Mouse (Mus musculus) gonadal fat pad, adult 2 months (tissue): ENCODE results near the gene Kcnma1. TPM values are rescaled to one million over a fixed set of nuclear protein-coding genes. Genes with fewer than 3 reads are reported as not detected.

Experiments
- DNase-seq: peaks from one replicate; pipeline ENCODE4 v3.0.0-alpha.2; 2012; ENCODE audit warnings: low read depth
- polyA plus RNA-seq: library from polyadenylated mRNA; depleted of rRNA; stranded (reverse); fragments of >200 nt; gene quantifications from 2 replicates; pipeline ENCODE4 v1.2.3, GENCODE M21; 2012

Kcnma1 gene
- polyA plus RNA-seq, 1 experiment, result 6.0 TPM

DNA sequence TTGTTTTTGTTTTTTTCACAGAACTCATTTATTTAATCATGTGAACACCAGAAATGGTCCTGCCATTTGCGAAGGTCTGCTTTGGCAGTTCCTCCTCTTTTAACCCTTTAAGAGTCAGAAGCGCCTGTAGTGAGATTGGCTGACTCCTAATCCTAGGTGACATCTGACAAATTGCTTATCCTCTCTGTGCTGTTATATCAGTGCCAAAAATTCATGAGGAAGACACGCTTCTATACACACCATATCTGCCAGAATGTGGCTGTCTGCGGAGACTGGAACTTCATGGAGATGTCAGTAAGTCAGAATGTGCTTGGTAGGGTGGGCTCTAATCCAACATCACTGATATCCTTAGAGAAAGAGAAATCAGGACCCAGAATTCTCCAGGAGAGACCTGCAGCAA, 157.3 kb downstream of the Kcnma1 start:
- no peak for DNase-seq

DNA sequence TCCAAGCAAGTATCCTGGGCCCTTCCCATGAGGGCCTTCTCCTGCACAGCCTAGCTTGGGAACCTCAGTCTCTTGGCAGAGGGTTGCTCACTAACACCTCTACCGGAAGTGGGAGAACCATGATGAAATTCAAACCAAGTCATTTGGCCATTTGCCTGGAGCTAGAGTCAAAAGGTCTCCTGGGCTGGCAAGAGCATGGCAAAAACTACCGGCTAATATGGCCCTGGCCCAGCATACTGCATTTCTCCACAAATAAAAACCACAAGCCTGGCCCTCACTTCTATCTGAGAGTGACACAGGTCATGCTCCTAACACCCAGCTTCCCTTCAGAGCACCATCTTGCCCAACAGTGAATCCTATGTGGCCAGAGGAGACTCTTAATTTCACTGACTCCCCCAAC, 159.3 kb downstream of the Kcnma1 start:
- no peak for DNase-seq

DNA sequence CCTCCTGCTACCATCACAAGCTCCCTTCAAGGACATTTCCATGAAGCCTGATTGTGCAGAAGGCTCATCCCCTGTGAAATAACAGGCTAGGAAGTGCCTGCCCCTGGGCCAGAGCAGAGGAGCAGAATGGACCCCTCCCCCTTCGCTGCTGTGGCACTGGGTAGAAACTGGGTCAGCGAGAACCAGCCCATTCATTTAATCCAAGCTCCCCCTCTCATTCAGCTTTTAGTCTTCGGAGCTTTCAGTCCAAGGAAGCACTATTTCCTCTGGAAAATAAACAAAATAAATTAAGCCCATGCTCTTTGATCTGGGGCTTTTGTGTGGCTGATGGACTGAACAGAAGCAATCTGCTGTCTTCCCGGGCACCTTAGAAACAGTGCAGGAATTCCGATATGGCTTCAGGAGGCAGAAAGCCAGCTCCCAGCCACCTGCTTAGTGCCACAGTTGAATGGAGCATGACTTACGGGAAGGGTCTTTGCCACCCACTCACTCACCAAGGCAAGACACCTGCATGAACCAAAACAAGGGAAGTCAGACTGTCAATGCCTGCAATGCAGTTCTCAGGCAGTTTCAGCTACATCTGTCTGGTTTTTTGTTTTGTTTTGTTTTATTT, 165.7 kb downstream of the Kcnma1 start:
- DNase-seq, result no peak

DNA sequence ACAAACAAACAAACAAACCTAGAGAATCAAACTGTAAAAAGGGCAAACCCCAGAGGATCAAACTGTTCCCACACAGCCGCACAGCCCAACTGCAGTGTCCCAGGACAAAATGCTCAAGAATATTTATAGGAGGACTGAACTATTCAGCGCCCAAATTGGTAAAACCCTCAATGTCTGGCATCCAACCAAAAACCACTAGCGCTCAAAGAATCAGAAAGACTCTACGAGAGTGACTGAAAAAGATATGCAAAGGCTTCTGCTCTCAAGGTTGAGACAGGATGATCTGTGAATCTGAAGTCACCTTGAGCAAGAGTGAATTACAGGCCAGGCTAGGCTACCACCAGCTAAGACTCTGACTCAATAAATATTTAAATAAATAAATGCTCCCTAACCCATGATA, 167.6 kb downstream of the Kcnma1 start:
- no peak for DNase-seq

DNA sequence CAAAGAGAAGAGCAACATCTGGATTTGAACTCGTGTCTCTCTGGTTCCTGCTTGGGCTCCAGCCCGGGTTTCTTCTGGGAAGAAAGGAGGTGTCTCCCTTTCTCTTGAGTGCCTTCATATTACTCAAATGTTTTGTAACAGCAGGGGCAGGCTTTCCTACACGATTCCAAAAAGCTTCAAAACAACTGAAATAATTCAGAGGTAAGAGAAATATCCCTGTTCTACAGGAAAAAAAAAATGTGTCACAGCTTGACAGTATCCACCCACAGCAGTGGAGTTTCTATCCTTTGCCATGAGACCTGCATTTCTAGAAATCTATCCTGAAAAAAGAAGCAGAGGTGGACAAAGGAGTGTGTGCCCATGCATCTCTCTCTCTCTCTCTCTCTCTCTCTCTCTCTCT, 172.3 kb downstream of the Kcnma1 start:
- DNase-seq, result no peak

DNA sequence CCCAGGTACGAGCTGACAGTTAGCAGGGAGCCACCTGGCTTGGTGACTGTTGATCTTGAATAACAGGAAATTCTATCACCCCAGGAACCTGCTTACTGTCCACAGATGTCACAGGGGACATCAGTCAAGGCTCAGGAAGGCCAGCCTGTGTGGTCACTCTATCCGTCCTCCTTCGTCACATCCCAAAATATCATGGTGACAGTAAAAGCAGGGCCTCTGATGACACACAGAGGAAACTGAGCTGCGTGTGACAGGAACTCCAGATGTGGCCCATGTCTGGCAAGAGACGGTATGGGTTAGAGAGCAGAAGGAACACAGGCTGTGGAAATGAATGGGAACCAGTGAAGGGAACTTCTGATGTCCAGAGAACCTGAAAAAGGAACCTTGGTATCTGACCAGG, 174.7 kb downstream of the Kcnma1 start:
- no peak for DNase-seq

DNA sequence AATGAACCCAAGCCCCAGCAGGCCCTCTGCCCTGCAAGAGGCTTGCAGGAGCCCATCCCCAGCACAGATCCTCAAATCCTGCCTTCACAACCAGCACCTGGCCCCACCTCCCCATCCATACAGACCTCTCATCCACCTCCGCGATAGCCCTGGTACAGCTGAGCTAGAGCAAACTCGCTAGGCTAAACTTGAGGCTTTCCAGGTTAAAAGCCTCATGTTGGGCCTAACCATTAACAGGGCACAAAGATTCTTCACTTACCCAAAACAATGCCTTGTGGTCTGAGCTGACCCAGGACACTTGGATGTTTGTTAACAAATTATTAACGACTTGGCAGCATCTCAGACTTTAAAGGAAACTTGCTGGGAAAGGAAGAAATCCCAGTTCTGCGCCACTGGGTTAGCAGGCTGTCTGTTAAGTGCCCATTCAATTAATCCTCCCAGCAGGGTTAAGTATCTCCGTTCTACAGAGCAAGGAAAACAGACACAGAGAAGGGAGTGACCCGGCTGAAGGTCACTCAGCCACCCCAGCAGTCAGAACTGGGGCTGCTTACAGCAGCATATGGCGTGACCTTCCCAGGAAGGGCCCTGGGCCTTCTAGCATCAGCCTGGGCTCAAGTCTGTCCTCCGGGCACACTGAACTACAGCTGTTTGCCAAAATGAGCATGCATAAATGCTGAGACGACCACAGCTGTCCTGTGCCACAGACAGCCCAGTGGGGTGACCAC, 178.7 kb downstream of the Kcnma1 start:
- DNase-seq, result no peak

DNA sequence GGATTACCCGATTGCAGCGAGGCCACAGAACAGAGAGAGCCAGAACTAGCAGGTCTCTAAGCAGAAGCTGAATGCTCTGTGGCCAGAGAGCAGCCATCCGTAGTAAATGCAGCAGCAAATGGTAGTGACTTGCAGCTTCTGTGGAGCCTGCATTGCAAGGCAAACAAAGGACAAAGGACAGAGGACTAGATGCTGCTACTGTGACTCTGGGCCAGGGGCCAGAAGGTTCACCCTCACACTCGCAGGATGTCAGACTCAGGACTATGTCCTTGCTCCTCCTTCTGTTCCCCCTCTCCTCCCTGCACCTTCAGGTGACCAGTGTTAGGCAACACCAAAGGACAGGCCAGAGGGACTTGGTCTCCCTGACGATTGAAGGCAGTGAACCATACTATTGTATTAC, 183.0 kb downstream of the Kcnma1 start:
- DNase-seq, result no peak

DNA sequence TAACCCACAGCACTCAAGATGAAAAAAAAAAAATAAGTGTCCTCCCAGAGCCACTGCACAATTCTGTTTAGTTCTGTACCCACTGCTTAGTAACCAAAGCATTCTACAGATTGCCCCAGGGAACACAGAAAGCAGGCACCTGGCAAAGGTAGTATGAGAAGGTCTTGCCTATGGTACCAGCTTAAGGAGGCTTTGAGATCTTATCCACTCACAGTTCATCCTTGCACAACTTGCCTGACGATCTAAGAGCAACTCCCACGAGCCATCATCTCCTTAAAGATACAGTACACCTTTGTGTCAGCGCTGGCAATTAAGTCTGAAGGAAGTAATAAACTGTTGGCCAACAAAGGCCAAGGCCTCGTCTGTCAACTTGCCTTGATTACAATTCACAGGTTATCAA, 184.0 kb downstream of the Kcnma1 start:
- peak; percentile 84 for DNase-seq

DNA sequence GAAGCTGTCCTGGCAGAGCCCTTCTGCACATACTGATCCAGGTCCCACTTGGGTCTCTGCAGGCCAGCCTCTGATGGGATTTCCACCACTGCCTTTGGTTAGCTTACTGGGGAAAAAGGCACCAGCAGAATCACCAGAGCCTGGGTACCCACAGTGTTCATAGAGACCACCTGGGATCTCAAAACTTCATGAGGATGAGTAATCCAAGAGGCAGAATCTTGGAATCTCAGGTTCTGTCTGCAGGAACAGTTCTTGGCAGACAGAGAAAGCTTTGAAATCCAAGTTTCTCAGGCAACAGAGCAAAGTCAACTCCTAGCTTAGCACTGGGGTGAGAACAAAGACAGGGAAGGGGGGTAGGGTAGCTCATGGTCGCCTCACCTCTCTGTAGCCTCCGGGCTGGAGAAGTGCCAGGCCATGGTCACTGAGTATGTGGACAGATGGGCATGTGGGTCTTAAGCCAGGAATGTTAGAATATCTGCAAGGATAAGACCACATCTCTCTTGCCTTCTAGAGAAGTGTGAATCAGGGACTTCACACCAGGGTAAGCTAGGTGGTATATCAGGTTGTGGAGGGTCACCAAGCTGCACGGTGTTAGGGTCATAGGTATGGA, 185.5 kb downstream of the Kcnma1 start:
- no peak for DNase-seq

DNA sequence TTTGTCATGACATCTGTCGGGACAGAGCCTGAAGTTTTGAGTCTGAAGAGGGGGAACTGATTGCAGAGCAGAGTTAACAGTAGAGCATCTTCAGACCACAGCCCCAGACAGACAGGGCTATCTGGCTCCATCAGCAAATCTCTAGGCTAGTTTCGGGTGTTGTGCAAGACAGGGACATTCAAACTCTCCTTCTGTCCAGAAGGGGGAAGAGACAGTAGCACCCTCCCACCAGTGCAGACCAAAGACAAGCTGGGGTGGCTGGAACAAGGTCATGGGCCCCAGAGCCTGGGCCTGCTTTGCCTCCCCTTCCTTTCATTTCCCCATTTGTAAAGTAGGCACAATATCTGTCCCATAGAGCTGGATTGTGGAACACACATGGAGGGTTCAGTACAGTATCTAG, 189.4 kb downstream of the Kcnma1 start:
- DNase-seq, result no peak

DNA sequence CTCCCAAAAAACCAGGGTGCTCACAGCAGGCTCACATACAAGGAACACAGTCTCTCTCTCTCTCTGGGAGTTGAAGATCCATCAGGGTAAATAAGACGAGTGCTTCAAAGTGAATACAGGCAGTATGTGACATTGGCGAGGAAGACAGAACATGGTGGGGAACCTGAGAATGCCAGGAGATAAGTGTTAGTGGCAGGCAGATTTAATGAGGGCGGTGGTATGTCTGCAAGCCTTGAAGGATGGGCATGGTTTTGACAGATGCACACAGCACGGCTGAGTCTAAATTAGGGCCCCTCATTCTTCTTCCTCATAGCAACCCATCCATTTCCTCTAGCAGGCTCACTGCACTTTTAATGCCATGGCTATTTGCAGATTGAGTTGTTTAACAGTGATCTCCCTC, 190.0 kb downstream of the Kcnma1 start:
- no peak for DNase-seq

DNA sequence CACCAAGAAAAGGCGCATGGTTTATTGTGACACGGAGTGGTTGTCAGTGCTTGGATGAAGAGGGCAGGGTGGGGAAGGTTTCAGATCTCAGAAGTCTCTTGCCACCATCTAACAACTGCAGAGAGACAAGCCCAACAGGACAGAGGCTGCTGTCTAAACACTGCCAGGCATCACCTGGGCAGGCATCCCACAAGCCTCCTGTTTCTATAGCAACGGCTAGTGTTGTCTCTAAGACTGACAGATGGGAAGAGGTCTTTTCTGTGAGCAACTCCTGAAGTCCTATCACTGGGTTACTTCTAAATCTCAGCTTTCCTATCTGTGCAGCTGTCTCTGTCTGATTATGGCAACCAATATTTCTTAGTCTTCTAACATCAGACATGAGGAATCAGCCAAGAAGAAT, 196.7 kb downstream of the Kcnma1 start:
- DNase-seq, result no peak

DNA sequence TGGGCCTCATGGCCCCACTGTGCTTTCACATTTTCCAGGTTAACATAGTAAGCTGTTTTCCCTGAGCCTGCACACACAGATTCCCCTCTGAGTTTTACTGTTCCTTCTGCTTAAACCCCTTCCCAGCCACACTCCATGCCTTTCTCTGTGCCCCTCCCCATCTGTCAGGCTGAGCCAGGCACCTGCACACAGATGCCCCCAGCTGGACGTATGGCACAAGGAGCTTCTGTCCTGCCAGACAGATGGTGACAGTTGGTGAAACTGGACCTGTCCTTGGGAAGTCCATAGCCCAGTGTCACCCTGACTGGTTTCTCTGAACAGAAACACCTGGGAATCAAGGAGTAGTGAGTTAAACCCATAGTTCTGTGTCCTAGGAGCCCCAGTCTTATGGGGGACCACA, 204.2 kb downstream of the Kcnma1 start:
- DNase-seq, result no peak

DNA sequence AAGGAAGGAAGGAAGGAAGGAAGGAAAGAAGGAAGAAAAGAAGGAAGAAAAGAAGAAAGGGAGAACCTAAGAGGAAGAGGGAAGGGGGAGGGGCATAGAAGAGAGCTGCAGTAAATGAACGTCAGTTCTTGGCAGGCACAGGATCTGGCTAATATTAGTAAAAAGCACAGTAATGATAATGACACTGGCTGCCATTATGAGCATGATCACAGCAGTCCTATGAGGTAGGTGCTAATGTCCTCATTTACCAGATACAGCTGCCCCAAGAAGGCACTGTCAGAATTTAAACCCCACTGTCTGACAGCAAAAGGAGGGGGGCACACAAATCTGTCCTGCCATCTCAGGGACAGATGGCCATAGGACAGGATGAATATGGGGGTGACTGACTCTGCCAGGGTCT, 205.2 kb downstream of the Kcnma1 start:
- no peak for DNase-seq

DNA sequence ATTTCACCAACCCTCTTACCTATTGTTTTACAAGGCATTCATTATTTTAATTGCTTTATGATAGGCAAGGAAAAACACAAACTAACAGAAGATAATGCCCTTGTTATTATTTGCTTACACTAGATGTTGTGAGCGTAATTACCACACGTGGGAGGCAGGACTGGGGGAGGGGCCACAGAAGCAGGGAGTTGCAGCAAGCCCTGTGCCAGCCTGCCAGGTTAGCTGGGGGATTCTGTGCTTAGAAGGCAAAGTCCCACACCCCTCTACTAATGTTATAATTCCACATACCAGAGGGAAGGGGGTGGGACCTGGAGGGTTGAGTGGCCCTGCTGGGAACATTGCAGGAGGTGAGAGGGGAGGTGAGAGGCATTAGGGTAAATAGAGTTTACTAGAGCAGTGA, 207.9 kb downstream of the Kcnma1 start:
- DNase-seq, result no peak

DNA sequence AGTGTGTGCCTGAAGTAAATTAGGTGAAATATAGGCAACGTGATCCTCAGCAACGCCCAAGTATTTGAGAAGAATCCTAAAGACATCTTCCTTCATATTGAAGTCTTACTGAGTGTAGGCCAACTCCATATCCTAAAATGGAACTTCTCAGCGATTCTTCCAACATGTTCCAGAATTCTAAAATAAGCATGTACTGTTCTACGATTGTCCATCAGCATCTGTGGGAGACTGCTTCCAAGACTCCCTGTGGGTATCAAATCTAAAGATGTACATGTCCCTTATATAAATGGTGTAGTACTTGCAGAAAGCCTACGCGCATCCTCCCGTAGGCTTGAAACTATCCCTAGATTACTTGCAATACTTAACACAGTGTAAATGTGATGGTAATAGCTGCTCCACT, 217.4 kb downstream of the Kcnma1 start:
- no peak for DNase-seq

DNA sequence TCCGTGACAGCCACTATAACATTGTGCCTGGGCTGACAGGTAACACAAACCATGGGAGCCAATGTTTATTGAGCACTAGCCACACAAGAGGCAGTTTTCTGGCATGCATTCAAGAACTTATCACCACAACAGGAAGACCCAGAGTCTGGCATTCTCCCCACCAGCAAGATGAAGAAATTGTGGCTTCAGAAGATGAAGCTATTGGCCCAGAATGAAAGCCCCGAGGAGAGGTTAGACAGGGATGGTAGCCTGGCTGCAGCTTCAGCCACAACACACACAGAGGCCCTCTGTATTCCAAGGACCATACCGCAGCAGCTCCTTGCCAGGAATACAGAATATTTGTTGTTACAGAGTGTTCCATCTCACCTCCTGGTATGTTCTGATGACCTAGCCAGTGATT, 221.6 kb downstream of the Kcnma1 start:
- DNase-seq, result no peak

DNA sequence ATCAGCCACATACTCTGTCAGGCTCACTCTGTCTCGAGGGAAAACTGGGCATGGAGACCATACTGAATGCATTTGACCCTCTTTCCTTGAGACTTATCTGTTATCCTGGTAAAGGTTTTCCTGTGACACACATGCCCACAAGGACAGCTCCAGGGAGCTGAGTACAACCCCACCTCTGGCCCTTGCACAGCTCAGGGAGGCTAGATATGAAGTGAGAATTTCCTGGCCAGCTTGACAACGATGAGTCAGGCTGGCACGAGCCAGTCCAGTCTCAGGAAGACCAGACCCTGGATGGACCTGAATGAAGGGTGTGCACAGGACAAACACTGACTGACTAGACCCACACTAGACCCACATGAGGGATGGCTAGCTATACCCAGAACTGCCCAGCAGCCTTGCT, 222.2 kb downstream of the Kcnma1 start:
- DNase-seq, result no peak

DNA sequence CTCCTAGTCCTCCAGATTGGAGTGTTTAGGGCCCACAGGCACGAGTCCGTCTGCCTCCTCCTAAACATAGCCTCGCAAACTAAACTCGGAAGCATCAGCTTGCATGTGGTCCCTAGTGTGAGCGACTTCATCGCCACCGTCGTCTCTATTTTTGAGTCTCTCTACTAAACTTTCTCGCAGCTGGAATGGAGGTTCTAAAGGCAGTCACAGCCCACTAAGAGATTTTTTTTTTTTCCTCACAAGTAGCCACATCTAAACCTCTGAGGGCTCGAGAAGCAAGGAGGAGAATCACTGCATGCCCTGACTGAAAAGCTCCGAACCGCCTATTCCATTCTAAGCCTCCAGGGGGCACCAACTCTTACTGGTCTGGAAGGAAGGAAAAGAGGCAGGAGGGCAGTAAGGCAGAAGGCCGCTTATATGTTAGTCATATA, 223.0 kb downstream of the Kcnma1 start:
- DNase-seq, result no peak

DNA sequence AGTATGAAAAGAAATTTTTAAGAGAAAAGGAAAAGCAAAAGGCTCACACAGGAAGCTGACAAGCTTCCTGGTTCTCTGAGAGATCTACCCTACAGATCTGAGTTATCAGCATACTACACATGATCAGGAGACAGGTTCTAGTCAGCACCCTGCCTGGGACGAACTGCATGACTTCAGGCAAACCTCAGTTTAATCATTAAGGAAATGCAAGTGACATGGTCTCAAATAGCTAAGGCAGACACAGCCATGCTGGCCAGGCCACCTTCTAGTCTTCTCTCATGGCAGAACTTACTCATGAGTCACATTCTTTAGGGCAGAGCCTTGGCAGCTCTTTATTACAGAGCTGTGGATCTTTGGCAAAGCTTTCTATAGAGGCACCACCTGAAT, 227.6 kb downstream of the Kcnma1 start:
- no peak for DNase-seq

DNA sequence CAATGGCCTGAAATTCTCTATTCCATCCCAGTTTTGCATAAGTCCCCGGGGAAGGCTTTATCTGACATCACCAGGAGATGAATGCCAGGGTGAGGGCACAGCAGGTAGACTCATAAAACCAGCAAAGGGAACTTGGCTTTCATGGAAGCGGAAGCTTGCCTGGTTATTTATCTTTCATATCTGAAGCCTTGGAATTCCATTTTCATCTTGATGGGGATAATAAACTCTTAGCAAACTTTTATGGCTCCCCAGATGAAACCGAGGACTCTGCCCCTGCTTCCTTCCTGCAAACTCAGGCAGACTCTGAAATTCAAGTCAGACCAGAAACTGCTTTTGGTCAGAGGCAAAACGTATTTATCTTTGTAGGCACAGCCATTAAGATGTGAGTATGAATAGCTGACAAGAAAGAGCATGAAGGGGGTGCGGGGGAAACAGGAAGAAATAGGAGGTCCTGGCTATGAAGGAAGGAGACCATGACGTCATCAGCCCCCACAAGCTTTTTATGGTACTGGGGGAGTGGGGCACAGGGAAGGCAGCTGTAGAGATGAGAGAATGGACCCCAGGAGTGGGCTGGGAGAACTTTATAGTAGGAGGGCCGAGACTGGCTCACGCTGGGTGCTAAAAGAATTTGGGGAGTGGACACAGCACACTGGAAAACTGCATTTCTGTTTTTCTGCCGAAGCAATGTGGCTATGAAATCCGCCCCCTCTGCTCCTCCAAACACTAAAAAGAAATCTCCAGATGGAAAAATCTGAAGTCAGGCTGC, 228.2 kb downstream of the Kcnma1 start:
- DNase-seq, result no peak
